Mouse (Mus musculus): ENCODE measurements around the gene 4930519P11Rik. TPM values are rescaled to one million over a fixed set of nuclear protein-coding genes. Genes with fewer than 3 reads are reported as not detected.

Gene 4930519P11Rik
- polyA plus RNA-seq, 1 experiment = 83.8 TPM

DNA sequence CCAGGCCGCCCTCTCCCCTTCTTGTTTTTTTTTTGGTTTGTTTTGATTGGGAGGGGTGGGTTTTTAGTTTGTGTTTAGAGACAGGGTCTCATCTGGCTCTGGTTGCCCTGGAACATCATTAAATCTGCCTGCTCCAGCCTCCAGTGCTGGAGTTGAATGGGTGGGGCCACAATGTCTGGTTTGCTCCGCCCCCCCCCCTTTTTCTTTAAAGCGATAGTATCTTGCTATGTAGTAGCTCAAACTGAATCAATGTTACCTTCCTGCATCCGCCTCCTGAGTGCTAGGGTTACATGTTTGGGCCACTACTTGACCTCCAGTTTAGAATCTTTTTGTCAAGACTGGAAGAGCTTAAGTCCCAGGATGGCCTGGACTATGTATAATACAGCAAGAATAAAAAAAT is 42.0 kb downstream of the 4930519P11Rik start:
- no peak overlapping the region for H3K4me3 ChIP-seq (ENCODE audit: control insufficient read depth, low read depth, low read length)
- no peaks in the 10 kb centered on the region for H3K27me3 ChIP-seq (ENCODE audit: control insufficient read depth, insufficient read depth, low read length)
- no peaks in the 10 kb centered on the region for H3K36me3 ChIP-seq (ENCODE audit: control insufficient read depth, insufficient read depth, low read length)
- TF ChIP-seq CTCF (IDR thresholded peaks at IDR 0.05; ENCODE audit: control insufficient read depth, insufficient read depth, insufficient replicate concordance, low read depth, low read length) = no peak
- TF ChIP-seq POLR2A (IDR thresholded peaks at IDR 0.05; ENCODE audit: control insufficient read depth, low read depth, low read length) = no peak
- peaks cover 16% of the 10 kb centered on the region for H3K4me1 ChIP-seq (ENCODE audit: control insufficient read depth, insufficient read depth, low read length)
- no peak overlapping the region for H3K27ac ChIP-seq (ENCODE audit: control insufficient read depth, insufficient read depth, low read depth, low read length)

DNA sequence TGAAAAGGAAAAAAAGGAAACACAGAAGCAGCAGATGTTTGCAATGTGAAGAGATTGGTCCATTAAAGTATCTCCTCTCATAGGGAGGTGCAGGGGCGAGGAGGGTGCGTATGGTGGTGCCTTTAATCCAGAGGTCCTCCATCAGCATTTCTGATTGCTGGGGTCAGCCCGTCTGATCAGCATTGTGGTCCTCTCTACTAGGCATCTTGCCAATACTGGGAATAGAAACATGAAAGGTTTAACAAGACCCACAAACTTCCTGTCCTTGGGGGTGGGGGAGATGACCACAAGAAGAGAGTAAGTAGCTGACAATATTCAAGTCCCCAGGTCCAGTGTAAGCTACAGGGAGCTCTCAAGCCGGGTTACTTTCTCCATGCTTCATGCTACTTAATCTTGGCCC is 42.6 kb downstream of the 4930519P11Rik start:
- no peak overlapping the region for H3K27ac ChIP-seq (ENCODE audit: control insufficient read depth, insufficient read depth, low read depth, low read length)
- peaks cover 16% of the 10 kb centered on the region for H3K4me1 ChIP-seq (ENCODE audit: control insufficient read depth, insufficient read depth, low read length)
- no peaks in the 10 kb centered on the region for H3K27me3 ChIP-seq (ENCODE audit: control insufficient read depth, insufficient read depth, low read length)
- H3K36me3 ChIP-seq (ENCODE audit: control insufficient read depth, insufficient read depth, low read length) = no peaks in the 10 kb centered on the region
- TF ChIP-seq POLR2A (IDR thresholded peaks at IDR 0.05; ENCODE audit: control insufficient read depth, low read depth, low read length) (no peak), CTCF (IDR thresholded peaks at IDR 0.05; ENCODE audit: control insufficient read depth, insufficient read depth, insufficient replicate concordance, low read depth, low read length) (no peak)
- no peak overlapping the region for H3K4me3 ChIP-seq (ENCODE audit: control insufficient read depth, low read depth, low read length)

DNA sequence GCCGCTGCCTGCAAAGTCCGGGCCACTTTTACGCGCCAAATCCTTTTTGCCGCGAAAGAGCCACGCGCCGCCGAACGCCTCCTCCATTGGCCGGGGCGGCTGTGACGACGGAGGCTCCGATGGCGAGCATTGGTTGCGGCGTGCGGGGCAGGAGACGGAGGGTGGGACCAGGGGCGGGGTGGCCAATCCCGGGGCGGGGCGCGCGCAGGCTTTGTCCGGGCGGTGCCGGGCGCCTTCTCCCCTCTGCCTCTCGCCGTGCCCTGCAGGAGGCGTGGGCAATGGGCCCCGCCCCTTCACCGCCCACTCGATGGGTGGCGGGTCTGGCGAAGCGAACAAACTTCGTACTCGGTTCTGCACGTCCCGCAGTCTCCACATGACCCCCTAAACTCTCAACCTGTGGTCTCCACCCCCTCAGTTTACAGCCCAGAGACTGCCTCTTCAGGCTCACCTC is 43.4 kb downstream of the 4930519P11Rik start, which contains the start of gene E2f1:
Gene E2f1, minus strand, starts transcription at position 57 of the 451 bp plus-strand sequence.
- no peak for TF ChIP-seq POLR2A (IDR thresholded peaks at IDR 0.05; ENCODE audit: control insufficient read depth, low read depth, low read length)
- no peak for TF ChIP-seq CTCF (IDR thresholded peaks at IDR 0.05; ENCODE audit: control insufficient read depth, insufficient read depth, insufficient replicate concordance, low read depth, low read length)
- Histone ChIP-seq H3K4me1 (ENCODE audit: control insufficient read depth, insufficient read depth, low read length) (peaks cover 16% of the 10 kb centered on the region), H3K4me3 (ENCODE audit: control insufficient read depth, low read depth, low read length) (peak within 1 kb of the TSS; percentile 86), H3K27ac (ENCODE audit: control insufficient read depth, insufficient read depth, low read depth, low read length) (peak within 1 kb of the TSS; percentile 33), H3K36me3 (ENCODE audit: control insufficient read depth, insufficient read depth, low read length) (no peaks in the 10 kb centered on the region), H3K27me3 (ENCODE audit: control insufficient read depth, insufficient read depth, low read length) (no peaks in the 10 kb centered on the region)

DNA sequence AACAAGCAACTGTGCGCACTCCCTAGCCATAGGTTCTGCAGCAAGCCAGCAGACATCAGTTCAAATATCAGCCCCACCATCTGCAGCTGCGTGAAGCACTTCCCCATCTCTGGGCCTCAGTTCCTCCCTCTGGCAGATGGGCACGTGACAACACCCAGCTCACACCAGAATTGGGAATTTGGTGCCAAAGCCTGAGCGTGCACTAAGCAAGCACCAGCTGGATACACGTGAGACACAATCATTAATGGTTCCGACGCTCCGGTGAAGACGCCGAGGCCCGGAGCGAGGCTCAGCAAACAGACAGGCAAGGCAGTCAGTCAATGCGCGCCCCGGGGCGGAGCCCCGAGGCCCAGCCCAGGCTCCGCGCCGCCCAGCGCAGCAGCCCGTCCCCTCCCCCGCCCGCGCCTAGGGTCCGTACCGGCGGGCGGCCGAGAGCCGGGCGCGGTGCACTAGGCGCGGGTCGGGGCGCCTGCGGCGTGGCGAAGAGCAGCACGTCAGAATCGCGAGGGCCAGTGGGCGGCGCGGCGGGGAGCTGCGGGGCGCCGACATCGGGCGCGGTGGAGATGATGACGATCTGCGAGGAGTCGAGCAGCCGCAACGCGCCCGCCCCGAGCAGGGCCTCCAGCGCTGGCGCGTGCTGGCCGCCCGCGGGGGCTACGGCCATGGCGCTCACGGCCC is 44.0 kb downstream of the 4930519P11Rik start:
- no peak overlapping the region; the same call in 1 of the 2 replicates for H3K27ac ChIP-seq (ENCODE audit: control insufficient read depth, insufficient read depth, low read depth, low read length)
- TF ChIP-seq POLR2A (IDR thresholded peaks at IDR 0.05; ENCODE audit: control insufficient read depth, low read depth, low read length) = no peak
- no peak for TF ChIP-seq CTCF (IDR thresholded peaks at IDR 0.05; ENCODE audit: control insufficient read depth, insufficient read depth, insufficient replicate concordance, low read depth, low read length)
- H3K27me3 ChIP-seq (ENCODE audit: control insufficient read depth, insufficient read depth, low read length) = no peaks in the 10 kb centered on the region
- no peaks in the 10 kb centered on the region for H3K36me3 ChIP-seq (ENCODE audit: control insufficient read depth, insufficient read depth, low read length)
- H3K4me3 ChIP-seq (ENCODE audit: control insufficient read depth, low read depth, low read length) = peak overlapping the region; percentile 83
- H3K4me1 ChIP-seq (ENCODE audit: control insufficient read depth, insufficient read depth, low read length) = peaks cover 16% of the 10 kb centered on the region

DNA sequence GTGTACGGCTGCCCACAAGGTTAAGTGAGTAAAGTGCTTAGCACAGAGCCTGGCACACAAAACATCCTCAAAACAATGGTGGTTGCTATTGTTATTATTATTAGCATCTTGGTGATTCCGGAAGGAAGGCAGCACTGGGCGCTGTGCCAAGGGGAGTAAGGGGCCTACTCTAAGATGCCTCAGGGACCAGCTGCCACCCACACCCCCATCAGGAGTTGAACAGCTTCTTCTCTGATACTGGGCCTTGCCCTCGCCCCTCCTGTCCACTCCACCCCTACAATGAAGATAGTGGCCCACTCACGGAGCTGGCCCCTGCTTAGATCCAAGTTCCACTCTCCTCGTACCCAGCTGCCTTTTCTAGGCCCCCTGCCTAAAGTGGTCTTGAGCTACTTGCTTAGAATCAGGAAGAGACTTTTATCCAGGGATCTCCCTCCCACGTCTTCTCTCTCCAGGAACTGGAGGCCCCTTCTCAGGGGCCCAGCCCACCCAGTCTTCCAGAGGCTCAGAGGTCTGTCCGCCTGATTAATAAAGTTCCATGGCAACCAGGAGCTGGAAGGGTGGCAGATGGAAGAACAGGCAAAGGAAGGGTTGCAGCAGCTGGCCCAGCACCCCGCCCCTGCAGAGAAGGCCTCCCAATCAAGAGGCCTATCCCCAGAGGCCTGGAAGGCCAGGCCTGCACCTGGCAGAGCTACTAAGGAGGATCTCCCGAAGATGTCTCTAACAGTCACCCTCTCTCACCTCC is 44.7 kb downstream of the 4930519P11Rik start:
- no peak overlapping the region for H3K27ac ChIP-seq (ENCODE audit: control insufficient read depth, insufficient read depth, low read depth, low read length)

DNA sequence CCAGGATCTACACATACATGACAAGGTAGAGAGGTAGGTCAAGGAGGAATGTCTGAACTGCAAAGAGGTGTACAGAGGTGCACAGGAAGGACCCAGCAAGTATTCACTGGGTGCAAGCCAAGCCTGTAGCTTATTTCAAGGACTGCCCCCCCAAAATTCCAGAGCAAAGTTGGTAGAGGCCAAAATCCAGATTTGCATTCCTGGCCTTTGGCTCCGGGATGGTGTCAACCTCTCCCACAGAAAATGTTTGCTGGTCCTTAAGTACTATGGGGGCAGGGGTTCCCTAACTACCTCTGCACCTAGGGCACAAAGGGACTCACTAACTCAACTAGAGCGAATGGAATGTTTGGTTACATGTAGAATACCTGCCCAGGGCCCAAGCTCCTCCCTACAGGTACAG is 45.5 kb downstream of the 4930519P11Rik start:
- H3K36me3 ChIP-seq (ENCODE audit: control insufficient read depth, insufficient read depth, low read length) = no peaks in the 10 kb centered on the region
- no peak overlapping the region for H3K27ac ChIP-seq (ENCODE audit: control insufficient read depth, insufficient read depth, low read depth, low read length)
- no peaks in the 10 kb centered on the region for H3K27me3 ChIP-seq (ENCODE audit: control insufficient read depth, insufficient read depth, low read length)
- H3K4me3 ChIP-seq (ENCODE audit: control insufficient read depth, low read depth, low read length) = no peak overlapping the region
- no peak for TF ChIP-seq POLR2A (IDR thresholded peaks at IDR 0.05; ENCODE audit: control insufficient read depth, low read depth, low read length)
- H3K4me1 ChIP-seq (ENCODE audit: control insufficient read depth, insufficient read depth, low read length) = peaks cover 16% of the 10 kb centered on the region

More for the DNA sequence above, 44.7 kb downstream of the 4930519P11Rik start:
- Histone ChIP-seq H3K36me3 (ENCODE audit: control insufficient read depth, insufficient read depth, low read length) (no peaks in the 10 kb centered on the region), H3K4me3 (ENCODE audit: control insufficient read depth, low read depth, low read length) (peak overlapping the region; percentile 83), H3K4me1 (ENCODE audit: control insufficient read depth, insufficient read depth, low read length) (peaks cover 16% of the 10 kb centered on the region), H3K27me3 (ENCODE audit: control insufficient read depth, insufficient read depth, low read length) (no peaks in the 10 kb centered on the region)
- TF ChIP-seq POLR2A (IDR thresholded peaks at IDR 0.05; ENCODE audit: control insufficient read depth, low read depth, low read length) (no peak), CTCF (IDR thresholded peaks at IDR 0.05; ENCODE audit: control insufficient read depth, insufficient read depth, insufficient replicate concordance, low read depth, low read length) (no peak)

DNA sequence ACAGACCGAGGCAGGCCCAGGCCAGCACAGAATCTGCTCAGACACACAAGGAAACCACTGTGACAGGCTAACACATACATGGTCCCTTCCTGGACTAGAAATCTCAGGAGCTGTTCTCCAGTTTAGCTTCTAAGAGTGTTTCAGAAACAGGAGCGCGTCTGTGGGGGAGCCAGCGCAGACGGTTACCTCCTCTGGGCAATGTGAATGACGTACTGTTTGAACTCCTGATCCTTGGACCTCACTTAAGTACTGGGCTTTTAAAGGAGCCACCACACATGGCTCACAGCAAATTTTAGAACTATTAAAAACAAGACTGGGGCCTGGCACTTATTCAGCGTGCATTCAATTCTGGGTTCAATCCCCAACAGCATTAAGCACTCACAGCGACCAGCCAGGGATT is 46.6 kb downstream of the 4930519P11Rik start:
- Histone ChIP-seq H3K4me1 (ENCODE audit: control insufficient read depth, insufficient read depth, low read length) (peaks cover 16% of the 10 kb centered on the region), H3K27me3 (ENCODE audit: control insufficient read depth, insufficient read depth, low read length) (no peaks in the 10 kb centered on the region), H3K27ac (ENCODE audit: control insufficient read depth, insufficient read depth, low read depth, low read length) (no peak overlapping the region), H3K36me3 (ENCODE audit: control insufficient read depth, insufficient read depth, low read length) (no peaks in the 10 kb centered on the region), H3K4me3 (ENCODE audit: control insufficient read depth, low read depth, low read length) (no peak overlapping the region)
- no peak for TF ChIP-seq POLR2A (IDR thresholded peaks at IDR 0.05; ENCODE audit: control insufficient read depth, low read depth, low read length)
